Mouse (Mus musculus) cerebellum, postnatal 14 days (tissue): ENCODE data around the gene Sar1a.

ENCODE experiments used
- DNase-seq, 2 experiments: peaks; one replicate each; pipeline ENCODE4 v3.0.0; 2021; ENCODE audit warnings: mixed read lengths in 2 of 2

The Sar1a gene

GRCm38 (mm10) chr10:61680015-61680913 is at the start of gene Sar1a:
TSS of gene Sar1a (plus strand) at chr10:61680299.
- peak; percentile 98 to 99 for DNase-seq

DNA sequence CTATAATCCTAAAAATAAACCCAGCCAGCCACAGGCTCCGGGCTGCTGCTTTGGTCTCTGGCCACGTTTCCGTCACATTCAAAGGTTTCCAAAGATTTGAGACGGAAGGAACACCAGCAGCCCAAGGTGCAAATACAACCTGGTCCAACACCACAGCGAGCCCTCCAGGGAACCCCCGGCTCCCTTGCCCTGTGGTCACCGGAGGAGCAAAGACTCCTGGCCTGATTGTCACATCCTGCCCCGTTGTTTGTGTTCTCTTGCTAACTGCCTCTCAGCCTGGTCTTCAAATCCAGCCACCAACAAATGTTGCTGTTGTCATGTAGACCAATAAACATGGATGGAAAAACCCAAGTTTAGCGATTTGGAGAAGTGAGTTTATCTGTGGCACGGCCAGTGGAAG is 47.7 kb upstream of the Sar1a start:
- no peak for DNase-seq

DNA sequence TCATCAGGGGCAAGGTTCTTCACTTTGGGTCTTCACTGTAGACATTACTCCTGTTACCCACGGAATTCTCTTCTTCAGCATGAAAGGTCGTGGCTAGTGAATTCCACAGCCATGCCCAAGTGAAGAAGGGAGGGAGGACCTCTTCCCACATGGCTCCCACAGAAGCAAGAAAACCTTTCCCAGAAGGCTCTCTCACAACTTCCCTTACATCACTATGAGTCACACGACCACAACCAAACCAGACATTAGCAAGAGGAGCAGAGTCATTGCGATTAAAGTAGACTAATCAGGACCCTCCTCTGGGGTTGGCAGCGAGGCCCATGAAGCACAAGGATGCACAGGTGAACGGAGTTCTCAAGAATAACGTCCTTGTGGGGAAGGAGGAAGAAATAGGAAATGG is 43.0 kb upstream of the Sar1a start:
- DNase-seq = no peak

DNA sequence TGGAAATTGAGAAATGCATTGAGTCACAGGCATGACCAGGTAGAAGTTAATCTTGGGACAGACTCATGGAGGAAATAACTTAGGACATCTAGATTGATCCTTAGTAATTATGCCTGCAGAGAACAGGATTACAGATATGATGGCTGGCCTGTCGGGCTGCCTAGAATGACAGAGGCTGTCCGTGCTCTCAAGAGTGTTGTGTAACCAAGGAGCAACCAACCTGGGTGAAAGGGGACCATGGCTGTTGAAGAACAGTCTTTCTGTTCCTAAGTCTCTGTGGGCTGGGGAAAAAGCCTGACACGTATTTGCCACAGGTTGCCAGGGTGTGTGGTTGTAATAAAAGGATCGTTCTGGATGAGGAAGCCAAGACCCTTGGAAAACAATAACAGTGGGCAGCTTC is 39.7 kb upstream of the Sar1a start:
- DNase-seq = no peak

- DNase-seq = no peak
These were observed 33.5 kb upstream of the Sar1a start for GRCm38 (mm10) chr10:61646557-61646956.

GRCm38 (mm10) chr10:61647790-61648736 is 32.0 kb upstream of the Sar1a start, which contains the start of gene Ppa1:
TSS of gene Ppa1 (plus strand) at chr10:61648552.
- DNase-seq = peak; percentile 92 to 93

DNA sequence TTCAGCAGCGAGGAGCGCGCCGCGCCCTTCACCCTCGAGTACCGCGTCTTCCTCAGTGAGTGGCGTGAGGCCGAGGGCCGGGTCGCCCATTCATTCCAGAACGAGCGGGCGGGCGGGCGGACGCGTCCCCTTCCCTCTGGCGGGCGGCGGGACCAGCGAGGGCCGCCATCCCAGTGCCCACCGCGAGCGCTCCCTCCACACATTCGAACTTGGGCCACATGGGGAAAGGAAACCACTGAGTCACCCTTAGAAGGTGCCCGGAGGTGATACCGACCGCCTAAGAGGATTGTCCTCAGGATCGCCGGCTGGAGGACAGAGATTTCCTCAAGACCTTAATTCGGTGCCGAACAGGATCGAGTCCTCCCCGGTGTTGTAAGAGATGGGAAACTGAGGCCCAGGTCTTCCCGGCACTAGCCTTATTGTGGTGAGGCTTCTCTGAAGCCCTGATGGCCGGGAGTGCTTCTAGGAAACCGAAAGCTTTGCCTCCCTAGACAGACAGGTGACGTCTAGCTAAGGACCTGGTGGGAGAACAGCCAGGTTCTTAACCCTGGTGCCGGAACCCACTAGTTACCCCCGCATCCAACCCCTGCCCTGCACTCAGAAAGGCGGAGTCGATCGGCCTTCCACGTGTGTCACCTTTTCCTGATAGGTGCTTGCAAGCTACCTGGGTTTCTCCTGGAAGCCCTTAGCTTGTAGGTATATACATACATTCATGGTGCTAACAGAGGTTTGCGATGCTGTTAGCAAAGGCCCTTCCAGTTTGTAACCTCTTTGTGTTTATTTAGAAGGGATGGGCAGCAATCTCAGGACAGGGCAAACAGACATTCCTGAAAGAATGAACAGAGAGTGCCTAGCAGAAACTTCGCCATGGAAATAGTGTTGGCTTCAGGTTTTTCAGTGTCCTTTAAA is 31.1 kb upstream of the Sar1a start:
- DNase-seq = peak in 1 of 2 experiments; percentile 36

DNA sequence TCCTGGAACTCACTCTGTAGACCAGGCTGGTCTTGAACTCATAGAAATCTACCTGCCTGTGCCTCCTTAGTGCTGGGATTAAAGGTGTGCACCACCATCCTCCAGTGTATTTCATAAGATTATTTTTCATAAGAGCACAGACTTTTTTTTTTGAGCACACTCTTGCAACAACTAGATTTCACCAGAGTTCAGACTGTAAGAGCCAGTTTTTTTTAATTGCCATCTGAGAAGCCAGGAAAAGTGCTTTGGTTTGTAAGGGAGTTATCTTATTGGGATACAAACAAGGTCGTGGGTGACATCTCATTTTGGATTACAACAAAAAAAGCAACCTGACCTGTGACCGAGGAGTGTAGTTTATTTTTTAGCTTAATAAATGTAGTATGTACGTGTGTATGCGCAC is 26.0 kb upstream of the Sar1a start:
- no peak for DNase-seq

GRCm38 (mm10) chr10:61654691-61655090 is 25.4 kb upstream of the Sar1a start:
- DNase-seq = no peak

DNA sequence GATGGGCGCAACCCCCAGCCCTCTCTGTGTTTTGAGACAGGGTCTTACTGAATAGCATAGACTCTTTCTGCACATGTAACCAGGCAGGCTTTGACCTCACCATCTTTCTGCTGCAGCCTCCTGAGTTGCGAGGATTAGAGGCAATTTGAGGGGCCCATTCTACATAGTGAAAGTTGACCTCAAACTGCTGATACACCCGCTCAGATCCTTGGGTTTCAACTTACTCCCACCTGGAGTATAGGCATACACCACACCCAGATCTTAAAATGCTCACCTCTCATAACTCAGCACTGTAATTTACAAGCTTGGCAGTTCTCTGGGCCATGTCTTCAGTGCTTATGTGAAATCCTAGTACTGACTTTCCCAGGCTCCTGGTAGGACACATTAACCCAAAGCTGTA is 24.9 kb upstream of the Sar1a start:
- no peak for DNase-seq

- no peak for DNase-seq
These were observed 22.9 kb upstream of the Sar1a start for GRCm38 (mm10) chr10:61656928-61657882.

DNA sequence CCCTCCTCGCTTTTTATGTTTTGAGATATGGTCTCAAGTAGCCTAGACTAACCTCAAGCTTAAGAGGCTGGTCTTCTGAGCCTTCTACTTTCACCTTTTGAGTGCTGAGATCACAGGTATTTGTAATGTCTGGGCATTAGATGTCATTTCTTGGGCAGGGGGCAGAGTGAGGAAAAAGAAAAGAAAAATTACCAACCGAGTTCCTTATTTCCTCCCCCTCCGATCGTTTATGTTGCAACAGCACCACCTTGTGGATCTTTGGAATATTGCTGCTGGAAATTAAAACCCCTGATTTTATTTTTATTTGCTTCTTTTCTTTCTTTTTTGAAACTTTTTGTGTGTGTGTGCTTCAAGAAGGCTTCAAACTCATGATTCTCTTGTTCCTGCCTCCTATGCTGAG is 22.1 kb upstream of the Sar1a start:
- DNase-seq = peak; percentile 50 to 64

GRCm38 (mm10) chr10:61661887-61662286 is 18.2 kb upstream of the Sar1a start:
- DNase-seq = no peak

- peak in 1 of 2 experiments; percentile 17 for DNase-seq
These were observed 17.6 kb upstream of the Sar1a start for GRCm38 (mm10) chr10:61662391-61662988.

- DNase-seq = no peak
These were observed 15.0 kb upstream of the Sar1a start for GRCm38 (mm10) chr10:61665111-61665510.

DNA sequence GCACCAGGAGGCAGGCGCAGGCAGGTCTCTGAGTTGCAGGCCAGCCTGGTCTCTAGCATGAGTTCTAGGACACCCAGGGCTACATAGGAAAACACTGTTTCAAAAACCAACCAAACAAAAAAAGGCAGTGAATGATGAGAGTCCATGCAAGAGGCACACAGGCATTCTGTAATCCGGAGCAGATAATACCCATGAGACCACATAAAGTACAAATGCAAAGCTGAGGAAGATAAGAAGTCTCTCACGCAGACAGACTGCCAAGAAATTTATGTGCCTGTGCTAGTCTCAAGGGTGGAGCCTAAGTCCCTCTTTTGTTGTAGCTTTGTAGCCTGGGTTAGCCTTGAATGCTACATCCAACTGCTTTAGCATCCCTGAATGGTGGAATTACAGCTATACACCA is 14.4 kb upstream of the Sar1a start:
- no peak for DNase-seq

GRCm38 (mm10) chr10:61669289-61669688 is 10.8 kb upstream of the Sar1a start:
- no peak for DNase-seq

GRCm38 (mm10) chr10:61669896-61670295 is 10.2 kb upstream of the Sar1a start:
- DNase-seq = no peak

GRCm38 (mm10) chr10:61670758-61671157 is 9.3 kb upstream of the Sar1a start:
- DNase-seq = no peak

DNA sequence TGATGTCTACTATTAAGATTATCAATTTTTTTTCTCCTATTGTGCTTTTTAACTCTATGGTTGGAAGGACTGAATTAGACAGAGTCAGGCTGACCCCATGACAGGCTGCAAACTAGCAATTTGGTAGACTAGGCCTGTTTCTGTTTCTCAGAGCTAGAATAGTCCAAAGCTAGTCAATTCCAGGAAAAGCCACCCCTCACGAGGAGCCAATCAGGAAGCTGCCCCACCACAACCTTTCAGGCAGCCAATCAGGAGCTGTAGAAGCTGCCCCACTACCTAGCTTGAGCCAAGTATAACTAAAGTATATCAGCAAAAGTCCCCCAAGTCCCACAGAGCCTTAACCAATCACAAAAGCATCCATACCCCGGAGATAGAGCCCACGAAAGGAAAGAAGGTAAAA is 4.2 kb upstream of the Sar1a start:
- DNase-seq = no peak

DNA sequence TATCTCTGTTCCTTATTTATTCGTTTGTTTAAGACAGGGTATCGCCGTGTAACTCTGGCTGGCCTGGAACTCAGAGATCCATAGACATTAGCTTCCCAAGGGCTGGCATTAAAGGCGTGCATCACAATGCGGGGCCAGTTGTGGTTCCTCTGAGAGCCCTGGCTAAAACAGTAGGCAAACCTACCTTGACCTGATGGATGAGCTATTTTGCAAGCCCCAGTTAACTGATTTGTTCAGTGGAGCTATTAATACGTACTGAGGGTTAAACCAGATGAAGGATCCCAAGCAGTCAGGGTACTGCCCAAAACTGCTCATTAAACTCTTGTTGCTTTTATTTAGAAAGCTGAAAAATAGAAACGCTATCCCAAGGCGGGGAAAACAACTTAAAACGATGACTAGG is 554 bp upstream of the Sar1a start:
- DNase-seq = no peak
